Mouse (Mus musculus): ENCODE data around the gene Fscn3.

The Fscn3 gene

GRCm38 (mm10) chr6:28428290-28428689 is 701 bp downstream of the Fscn3 start, which contains the start of gene Gcc1:
Gcc1 (minus strand) TSS chr6:28428390.
- DNase-seq, result no peak

GRCm38 (mm10) chr6:28429870-28430269 is 2.3 kb downstream of the Fscn3 start:
- peak in 1 of 2 experiments; percentile 54 for DNase-seq

- no peak for DNase-seq
Observed at GRCm38 (mm10) chr6:28430795-28431537, 3.4 kb downstream of the Fscn3 start.

- no peak for DNase-seq
Observed at GRCm38 (mm10) chr6:28431538-28431855, 3.9 kb downstream of the Fscn3 start.

GRCm38 (mm10) chr6:28447937-28448336 is 20.3 kb downstream of the Fscn3 start:
- peak in 1 of 2 experiments; percentile 17 for DNase-seq

- no peak for DNase-seq
Observed at GRCm38 (mm10) chr6:28449253-28449652, 21.7 kb downstream of the Fscn3 start, which contains the start of gene Pax4. Pax4 (minus strand) TSS chr6:28449353.

GRCm38 (mm10) chr6:28450481-28450880 is 22.9 kb downstream of the Fscn3 start:
- no peak for DNase-seq

GRCm38 (mm10) chr6:28450977-28451376 is 23.4 kb downstream of the Fscn3 start:
- peak in 1 of 2 experiments; percentile 16 for DNase-seq

GRCm38 (mm10) chr6:28459221-28459668 is 31.7 kb downstream of the Fscn3 start:
- DNase-seq, result no peak

GRCm38 (mm10) chr6:28460534-28460933 is 32.9 kb downstream of the Fscn3 start:
- DNase-seq, result peak; percentile 87

GRCm38 (mm10) chr6:28464630-28465029 is 37.0 kb downstream of the Fscn3 start:
- no peak for DNase-seq

GRCm38 (mm10) chr6:28470017-28470602 is 42.5 kb downstream of the Fscn3 start:
- no peak for DNase-seq

- DNase-seq, result no peak
Observed at GRCm38 (mm10) chr6:28470621-28471020, 43.0 kb downstream of the Fscn3 start.

GRCm38 (mm10) chr6:28471284-28472035 is 43.9 kb downstream of the Fscn3 start:
- no peak for DNase-seq

GRCm38 (mm10) chr6:28474211-28474610 is 46.6 kb downstream of the Fscn3 start:
- DNase-seq, result no peak

- DNase-seq, result no peak
Observed at GRCm38 (mm10) chr6:28474839-28475238, 47.2 kb downstream of the Fscn3 start, which contains the start of gene Snd1. Snd1 (plus strand) TSS chr6:28475139.

- DNase-seq, result peak; percentile 97 to 98
Observed at GRCm38 (mm10) chr6:28479865-28480751, 52.5 kb downstream of the Fscn3 start.

GRCm38 (mm10) chr6:28480752-28481492 is 53.3 kb downstream of the Fscn3 start:
- peak in 1 of 2 experiments; percentile 8 for DNase-seq

- no peak for DNase-seq
Observed at GRCm38 (mm10) chr6:28482711-28483315, 55.2 kb downstream of the Fscn3 start.

- no peak for DNase-seq
Observed at GRCm38 (mm10) chr6:28486008-28486407, 58.4 kb downstream of the Fscn3 start.

- DNase-seq, result no peak
Observed at GRCm38 (mm10) chr6:28486471-28486870, 58.9 kb downstream of the Fscn3 start.
